Mouse (Mus musculus) liver, embryonic 16.5 days (tissue): ENCODE measurements around the gene Pdik1l. TPM values are rescaled to one million over a fixed set of nuclear protein-coding genes. Genes with fewer than 3 reads are reported as not detected.
A peak's percentile ranks its signal among the peaks of the same experiment; 100 is the strongest.

ENCODE experiments used
- ATAC-seq: fragments of 200-750 bp; cut with Nextera tagmentation; 2 replicates; pipeline ENCODE4 v1.8.0; 2017; ENCODE audit warnings: low read depth, mild to moderate bottlenecking, moderate number of reproducible peaks, moderate library complexity
- H3K27ac ChIP-seq: fragments of 300-500 bp; sonication (generic); 2 replicates; pipeline ENCODE4 v1.5.1; 2014; ENCODE audit warnings: mild to moderate bottlenecking, low read length
- H3K27me3 ChIP-seq: fragments of 300-500 bp; sonication (generic); 2 replicates; pipeline ENCODE4 v1.6.1; 2014; ENCODE audit warnings: low read depth, low read length, mixed read lengths; ENCODE audit not compliant: control insufficient read depth, insufficient read depth
- H3K36me3 ChIP-seq: fragments of 300-500 bp; sonication (generic); 2 replicates; pipeline ENCODE4 v1.6.1; 2014; ENCODE audit warnings: mild to moderate bottlenecking; ENCODE audit not compliant: control insufficient read depth, insufficient read depth
- H3K4me1 ChIP-seq: fragments of 300-500 bp; sonication (generic); 2 replicates; pipeline ENCODE4 v1.6.1; 2014; ENCODE audit warnings: low read depth, low read length, mixed read lengths; ENCODE audit not compliant: control insufficient read depth
- H3K4me2 ChIP-seq: fragments of 300-500 bp; sonication (generic); 2 replicates; pipeline ENCODE4 v1.6.1; 2014; ENCODE audit warnings: low read depth, low read length, mixed read lengths
- H3K4me3 ChIP-seq: fragments of 300-500 bp; sonication (generic); 2 replicates; pipeline ENCODE4 v1.5.1; 2014; ENCODE audit warnings: low read depth, mild to moderate bottlenecking, low read length
- H3K9ac ChIP-seq: fragments of 300-500 bp; sonication (generic); 2 replicates; pipeline ENCODE4 v1.6.1; 2014; ENCODE audit warnings: low read depth, low read length
- H3K9me3 ChIP-seq: fragments of 300-500 bp; sonication (generic); replicated peaks from 2 replicates; pipeline ENCODE4 v1.6.1; 2016; ENCODE audit warnings: low read length; ENCODE audit not compliant: control insufficient read depth
- WGBS: fragments of 180-500 bp; shearing (Covaris S2); extraction: QIAGEN DNeasy Blood & Tissue Kit; methylation state at CpG from one replicate; pipeline ENCODE4 v1.1.7; 2014; ENCODE audit not compliant: insufficient replicate concordance; 5-methylcytosine and 5-hydroxymethylcytosine counted together
- polyA plus RNA-seq: library from polyadenylated mRNA; unstranded; fragments of >200 nt; fragmentation: Nextera tagmentation; extraction: Ambion mirVana; gene quantifications from 2 replicates; pipeline ENCODE4 v1.2.1, GENCODE M21; 2015

Gene Pdik1l
- polyA plus RNA-seq, 1 experiment from 2014 or later, result 10.4 TPM

GRCm38 (mm10) chr4:134316390-134316789 lies 28.7 kb upstream of the Pdik1l start:
- H3K9me3 ChIP-seq, result no peaks in the 10 kb centered on the region; the same call in 1 of the 2 replicates
- ATAC-seq, result peak; percentile 16; the same call in 1 of the 2 replicates
- H3K9ac ChIP-seq, result no peak overlapping the region
- H3K4me2 ChIP-seq, result no peak overlapping the region
- 32% methylated on average over 16 of the region's 16 CpGs for WGBS
- no peaks in the 10 kb centered on the region for H3K36me3 ChIP-seq
- H3K27ac ChIP-seq, result no peak overlapping the region
- no peaks in the 10 kb centered on the region for H3K4me1 ChIP-seq
- no peaks in the 10 kb centered on the region for H3K27me3 ChIP-seq
- H3K4me3 ChIP-seq, result no peak overlapping the region

- WGBS, result 45% methylated on average over 9 of the region's 9 CpGs
Measured at GRCm38 (mm10) chr4:134315470-134315869, 27.8 kb upstream of the Pdik1l start.

GRCm38 (mm10) chr4:134314876-134315275 lies 27.2 kb upstream of the Pdik1l start, which contains the start of gene Trim63:
TSS of gene Trim63 (plus strand) at chr4:134315120.
- Histone ChIP-seq H3K4me3 (no peak within 1 kb of the TSS), H3K9me3 (no peaks in the 10 kb centered on the region; the same call in 1 of the 2 replicates), H3K4me1 (no peaks in the 10 kb centered on the region), H3K27ac (no peak within 1 kb of the TSS), H3K4me2 (no peak within 1 kb of the TSS), H3K9ac (no peak within 1 kb of the TSS), H3K27me3 (no peaks in the 10 kb centered on the region), H3K36me3 (no peaks in the 10 kb centered on the region)
- 33% methylated on average over 11 of the region's 11 CpGs for WGBS
- ATAC-seq, result no peak

More at GRCm38 (mm10) chr4:134315470-134315869, 27.8 kb upstream of the Pdik1l start:
- no peak overlapping the region for H3K4me3 ChIP-seq
- no peak for ATAC-seq
- H3K9me3 ChIP-seq, result no peaks in the 10 kb centered on the region; the same call in 1 of the 2 replicates
- no peak overlapping the region for H3K4me2 ChIP-seq
- H3K9ac ChIP-seq, result no peak overlapping the region
- H3K27ac ChIP-seq, result no peak overlapping the region
- no peaks in the 10 kb centered on the region for H3K4me1 ChIP-seq
- no peaks in the 10 kb centered on the region for H3K36me3 ChIP-seq
- H3K27me3 ChIP-seq, result no peaks in the 10 kb centered on the region

GRCm38 (mm10) chr4:134314081-134314655 lies 26.5 kb upstream of the Pdik1l start:
- H3K27me3 ChIP-seq, result no peaks in the 10 kb centered on the region
- no peak overlapping the region for H3K9ac ChIP-seq
- no peak overlapping the region for H3K4me2 ChIP-seq
- no peak for ATAC-seq
- WGBS, result 61% methylated on average over 4 of the region's 4 CpGs
- H3K9me3 ChIP-seq, result no peaks in the 10 kb centered on the region; the same call in 1 of the 2 replicates
- H3K36me3 ChIP-seq, result no peaks in the 10 kb centered on the region
- no peak overlapping the region for H3K4me3 ChIP-seq
- H3K27ac ChIP-seq, result no peak overlapping the region
- H3K4me1 ChIP-seq, result no peaks in the 10 kb centered on the region

- ATAC-seq, result no peak
- no peak overlapping the region for H3K4me2 ChIP-seq
Measured at GRCm38 (mm10) chr4:134312901-134313300, 25.2 kb upstream of the Pdik1l start.

GRCm38 (mm10) chr4:134312341-134312740 lies 24.6 kb upstream of the Pdik1l start:
- Histone ChIP-seq H3K4me1 (peaks cover 2% of the 10 kb centered on the region; the same call in 1 of the 2 replicates), H3K27me3 (no peaks in the 10 kb centered on the region), H3K9ac (no peak overlapping the region), H3K36me3 (no peaks in the 10 kb centered on the region), H3K27ac (no peak overlapping the region), H3K9me3 (no peaks in the 10 kb centered on the region; the same call in 1 of the 2 replicates), H3K4me3 (no peak overlapping the region), H3K4me2 (no peak overlapping the region)
- ATAC-seq, result no peak
- 63% methylated on average over 5 of the region's 5 CpGs for WGBS

More at GRCm38 (mm10) chr4:134312901-134313300, 25.2 kb upstream of the Pdik1l start:
- Histone ChIP-seq H3K9ac (no peak overlapping the region), H3K4me1 (no peaks in the 10 kb centered on the region), H3K27ac (no peak overlapping the region), H3K36me3 (no peaks in the 10 kb centered on the region), H3K27me3 (no peaks in the 10 kb centered on the region), H3K9me3 (no peaks in the 10 kb centered on the region; the same call in 1 of the 2 replicates), H3K4me3 (no peak overlapping the region)
- WGBS, result 78% methylated on average over 6 of the region's 6 CpGs

GRCm38 (mm10) chr4:134311784-134312183 lies 24.1 kb upstream of the Pdik1l start:
- Histone ChIP-seq H3K4me1 (peaks cover 4% of the 10 kb centered on the region; the same call in 1 of the 2 replicates), H3K9me3 (no peaks in the 10 kb centered on the region; the same call in 1 of the 2 replicates), H3K9ac (no peak overlapping the region), H3K4me3 (no peak overlapping the region), H3K27ac (no peak overlapping the region), H3K36me3 (no peaks in the 10 kb centered on the region), H3K4me2 (no peak overlapping the region), H3K27me3 (no peaks in the 10 kb centered on the region)
- WGBS, result 54% methylated on average over 9 of the region's 9 CpGs
- ATAC-seq, result no peak

- WGBS, result 74% methylated on average over 9 of the region's 9 CpGs
- no peak for ATAC-seq
- Histone ChIP-seq H3K27me3 (no peaks in the 10 kb centered on the region), H3K36me3 (no peaks in the 10 kb centered on the region), H3K4me2 (no peak overlapping the region), H3K9ac (no peak overlapping the region), H3K27ac (no peak overlapping the region), H3K4me3 (no peak overlapping the region), H3K9me3 (no peaks in the 10 kb centered on the region; the same call in 1 of the 2 replicates), H3K4me1 (peaks cover 4% of the 10 kb centered on the region; the same call in 1 of the 2 replicates)
Measured at GRCm38 (mm10) chr4:134310656-134311055, 23.0 kb upstream of the Pdik1l start.

- WGBS, result 68% methylated on average over 7 of the region's 7 CpGs
- H3K4me1 ChIP-seq, result peaks cover 4% of the 10 kb centered on the region; the same call in 1 of the 2 replicates
- no peaks in the 10 kb centered on the region; the same call in 1 of the 2 replicates for H3K9me3 ChIP-seq
- H3K27me3 ChIP-seq, result no peaks in the 10 kb centered on the region
- H3K27ac ChIP-seq, result no peak overlapping the region
- H3K4me2 ChIP-seq, result no peak overlapping the region
- H3K4me3 ChIP-seq, result no peak overlapping the region
- H3K36me3 ChIP-seq, result no peaks in the 10 kb centered on the region
- no peak for ATAC-seq
- H3K9ac ChIP-seq, result no peak overlapping the region
Measured at GRCm38 (mm10) chr4:134310106-134310505, 22.4 kb upstream of the Pdik1l start.
